Mouse (Mus musculus) E14TG2a.4 (cell line): ENCODE measurements around the gene Cstf2t.
A peak's percentile ranks its signal among the peaks of the same experiment; 100 is the strongest.

Experiments
- H3K27me3 ChIP-seq: 2 replicates; pipeline ENCODE4 v1.6.1; 2014; ENCODE audit warnings: low read length, control low read depth; ENCODE audit not compliant: insufficient read depth
- H3K36me3 ChIP-seq: 2 replicates; pipeline ENCODE4 v1.6.1; 2014; ENCODE audit warnings: low read length, control low read depth; ENCODE audit not compliant: insufficient read depth
- H3K4me1 ChIP-seq: replicated peaks from 2 replicates; pipeline ENCODE4 v1.6.1; 2014; ENCODE audit warnings: low read depth, low read length, control low read depth
- H3K4me3 ChIP-seq: replicated peaks from 2 replicates; pipeline ENCODE4 v1.5.1; 2014; ENCODE audit warnings: mild to moderate bottlenecking, low read length
- H3K9me3 ChIP-seq: 2 replicates; pipeline ENCODE4 v1.6.1; 2014; ENCODE audit warnings: low read length, control low read depth
- CTCF ChIP-seq: conservative IDR thresholded peaks from 2 replicates; pipeline ENCODE4 v1.5.1; 2014; ENCODE audit warnings: low read length
- NANOG ChIP-seq: IDR thresholded peaks from 2 replicates; pipeline ENCODE4 v1.6.1; 2014; ENCODE audit warnings: borderline replicate concordance, low read length, mixed read lengths
- POU5F1 ChIP-seq: IDR thresholded peaks from 2 replicates; pipeline ENCODE4 v1.6.1; 2014; ENCODE audit warnings: low read length, borderline replicate concordance

The Cstf2t gene

DNA sequence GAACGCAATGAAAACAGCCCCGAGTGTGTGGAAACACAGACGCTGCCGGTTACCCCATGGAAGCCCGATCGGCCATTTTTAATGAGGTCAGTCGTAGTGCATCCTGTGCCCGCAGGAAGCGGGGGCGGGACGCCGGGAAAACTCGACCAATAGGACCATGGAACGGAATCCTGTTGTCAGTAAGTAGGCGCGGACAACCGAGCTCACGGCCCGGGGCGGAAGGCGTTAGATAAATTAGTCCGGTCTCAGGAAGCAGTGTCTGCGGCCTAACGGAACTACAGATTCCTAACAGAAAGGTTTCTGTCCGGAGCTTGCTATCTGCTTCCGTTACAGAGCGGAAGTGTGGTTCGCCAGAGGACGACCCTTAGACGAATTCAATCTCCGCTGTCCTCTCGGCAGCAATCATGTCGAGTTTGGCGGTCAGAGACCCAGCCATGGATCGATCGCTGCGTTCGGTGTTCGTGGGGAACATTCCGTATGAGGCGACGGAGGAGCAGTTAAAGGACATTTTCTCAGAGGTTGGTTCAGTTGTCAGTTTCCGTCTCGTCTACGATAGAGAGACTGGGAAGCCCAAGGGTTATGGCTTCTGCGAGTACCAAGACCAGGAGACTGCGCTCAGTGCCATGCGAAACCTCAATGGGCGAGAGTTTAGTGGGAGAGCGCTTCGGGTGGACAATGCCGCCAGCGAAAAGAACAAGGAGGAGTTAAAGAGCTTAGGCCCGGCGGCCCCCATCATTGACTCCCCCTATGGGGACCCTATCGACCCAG lies at the start of gene Cstf2t:
Gene Cstf2t, plus strand, starts transcription at position 176 of the 768 bp plus-strand sequence.
- no peaks in the 10 kb centered on the region for H3K27me3 ChIP-seq
- peaks cover 36% of the 10 kb centered on the region for H3K4me1 ChIP-seq
- no peaks in the 10 kb centered on the region for H3K9me3 ChIP-seq
- TF ChIP-seq CTCF = no peak
- TF ChIP-seq POU5F1 = no peak
- no peak for TF ChIP-seq NANOG
- H3K4me3 ChIP-seq = peak within 1 kb of the TSS; percentile 98
- H3K36me3 ChIP-seq = peaks cover 39% of the 10 kb centered on the region

DNA sequence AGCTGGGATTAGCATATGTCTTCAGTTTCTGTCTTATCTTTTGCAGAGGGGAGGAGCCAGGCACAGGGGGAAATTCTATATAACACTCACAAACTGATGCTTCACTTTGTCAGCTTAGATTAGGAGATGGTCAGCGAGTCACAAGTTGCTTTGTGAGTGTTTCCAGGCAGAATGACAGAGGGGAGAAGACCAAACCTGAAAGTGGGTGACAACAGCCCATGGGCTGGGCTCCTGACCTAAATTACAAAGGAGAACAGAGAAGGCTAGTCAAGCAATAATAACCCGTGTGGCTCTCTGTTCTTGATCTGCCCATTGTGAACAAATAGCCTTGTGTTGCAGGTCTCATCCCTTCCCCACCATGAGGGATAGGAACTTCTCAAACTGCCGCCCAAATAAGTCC lies 43.7 kb upstream of the Cstf2t start:
- Histone ChIP-seq H3K36me3 (no peaks in the 10 kb centered on the region), H3K27me3 (no peaks in the 10 kb centered on the region), H3K4me3 (no peak overlapping the region), H3K4me1 (no peaks in the 10 kb centered on the region), H3K9me3 (no peaks in the 10 kb centered on the region)
- no peak for TF ChIP-seq NANOG
- TF ChIP-seq POU5F1 = no peak
- no peak for TF ChIP-seq CTCF

DNA sequence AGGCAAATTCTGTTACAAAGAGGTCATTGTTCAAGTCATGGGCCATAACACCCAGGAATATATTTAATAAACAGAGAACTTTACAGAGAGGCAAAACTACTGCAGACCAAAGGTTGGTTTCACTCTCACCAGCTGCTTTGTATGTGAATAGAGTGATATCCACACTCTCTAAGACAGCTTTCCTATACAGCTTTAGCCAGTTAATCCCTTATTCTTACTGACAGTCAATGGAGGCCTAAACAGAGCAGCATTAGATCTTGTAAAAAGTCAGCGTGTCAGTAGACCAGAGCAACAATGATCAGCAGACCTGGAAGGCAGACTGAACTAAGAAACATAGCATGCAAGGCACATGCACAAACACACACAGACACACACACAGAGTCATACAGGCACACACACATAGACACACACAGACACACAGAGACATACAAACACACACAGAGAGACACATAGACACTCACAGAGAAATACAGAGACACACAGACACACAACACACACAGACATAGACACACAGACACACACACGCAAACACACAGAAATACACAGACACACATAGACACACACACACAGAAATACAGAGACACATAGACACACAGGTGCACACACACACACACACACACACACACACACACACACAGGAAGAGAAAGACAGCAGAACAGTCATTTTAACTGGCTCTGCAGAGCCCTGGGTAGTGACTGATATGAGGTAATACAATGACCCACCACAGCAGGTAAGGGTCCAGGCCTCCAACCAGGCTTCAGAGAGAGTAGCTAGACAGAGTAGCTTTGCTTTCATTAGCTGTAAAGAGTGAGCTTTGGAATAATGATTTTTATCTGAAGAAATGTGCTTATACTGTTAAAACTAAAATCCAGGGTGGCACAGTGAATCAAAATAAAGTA lies 41.4 kb upstream of the Cstf2t start:
- TF ChIP-seq CTCF (no peak), NANOG (no peak), POU5F1 (no peak)
- Histone ChIP-seq H3K9me3 (no peaks in the 10 kb centered on the region), H3K4me3 (no peak overlapping the region), H3K27me3 (no peaks in the 10 kb centered on the region), H3K4me1 (no peaks in the 10 kb centered on the region), H3K36me3 (no peaks in the 10 kb centered on the region)

DNA sequence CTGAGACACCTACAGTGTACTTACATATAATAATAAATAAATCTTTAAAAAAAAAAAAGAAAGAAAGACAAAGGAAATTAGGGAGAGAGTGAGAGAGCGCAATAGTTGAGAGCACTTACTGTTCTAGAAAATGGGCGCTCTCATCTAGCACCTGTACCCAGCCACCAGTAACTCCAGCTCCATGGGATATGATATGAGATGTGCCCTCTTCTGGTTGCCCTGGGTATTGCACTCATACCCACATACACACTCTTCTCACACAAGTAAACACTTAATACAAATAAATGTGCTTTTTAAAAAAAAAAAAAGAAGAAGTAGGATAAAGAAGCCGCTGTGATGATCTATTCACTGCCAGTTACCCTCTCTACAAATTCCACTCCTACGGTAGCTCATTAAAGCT lies 36.0 kb upstream of the Cstf2t start:
- Histone ChIP-seq H3K36me3 (no peaks in the 10 kb centered on the region), H3K27me3 (no peaks in the 10 kb centered on the region), H3K9me3 (no peaks in the 10 kb centered on the region), H3K4me3 (no peak overlapping the region), H3K4me1 (no peaks in the 10 kb centered on the region)
- no peak for TF ChIP-seq NANOG
- peak; percentile 39 for TF ChIP-seq CTCF
- TF ChIP-seq POU5F1 = no peak

DNA sequence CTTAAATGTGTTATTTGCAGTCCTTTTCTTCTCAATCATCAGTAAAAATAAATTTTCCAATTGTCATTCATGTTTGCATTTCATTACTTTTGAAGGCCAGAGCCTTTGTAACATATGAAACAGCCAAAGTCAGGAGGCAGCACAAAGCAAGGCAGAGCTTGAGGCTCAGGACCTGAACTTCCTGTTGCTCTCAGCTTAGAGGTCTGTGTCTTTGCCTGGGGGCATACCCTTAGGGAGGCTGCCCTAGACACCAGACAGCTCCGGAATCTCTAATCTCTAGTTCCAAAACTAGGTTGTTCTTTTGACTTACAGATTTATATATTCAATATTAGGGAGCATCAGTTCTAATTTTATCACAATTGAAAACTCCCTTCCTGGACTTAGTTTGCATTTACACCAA lies 17.9 kb upstream of the Cstf2t start:
- Histone ChIP-seq H3K4me1 (peaks cover 13% of the 10 kb centered on the region), H3K36me3 (no peaks in the 10 kb centered on the region), H3K9me3 (no peaks in the 10 kb centered on the region), H3K27me3 (no peaks in the 10 kb centered on the region), H3K4me3 (no peak overlapping the region)
- TF ChIP-seq CTCF (no peak), POU5F1 (no peak), NANOG (no peak)

DNA sequence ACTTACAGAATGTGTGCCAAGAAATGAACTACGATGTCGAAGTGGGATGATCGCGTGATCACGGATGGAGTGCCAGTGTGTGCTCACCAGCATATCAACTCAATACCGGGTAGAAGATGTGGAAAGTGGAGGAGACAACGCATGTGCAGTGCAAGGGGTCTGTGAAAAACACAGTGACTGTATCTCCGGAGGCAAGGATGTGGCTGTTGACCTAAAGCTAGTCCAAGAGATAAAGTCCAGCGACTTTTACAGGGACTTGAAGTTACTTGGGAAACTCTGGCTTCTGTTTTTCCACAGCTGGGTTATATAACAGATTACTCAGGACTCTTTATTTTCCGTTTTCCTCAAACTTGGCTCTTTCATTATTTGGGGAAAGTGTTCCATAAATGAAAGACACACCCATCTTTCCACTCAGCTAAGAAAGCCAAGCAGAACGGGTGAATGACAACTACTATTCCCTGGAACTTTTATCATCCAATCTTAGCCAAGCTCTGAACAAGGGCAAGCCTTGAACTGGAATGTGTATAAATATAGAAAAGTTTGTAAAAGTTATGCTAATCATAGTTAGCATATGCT lies 17.3 kb upstream of the Cstf2t start:
- Histone ChIP-seq H3K9me3 (no peaks in the 10 kb centered on the region), H3K4me1 (peaks cover 13% of the 10 kb centered on the region), H3K27me3 (no peaks in the 10 kb centered on the region), H3K36me3 (no peaks in the 10 kb centered on the region), H3K4me3 (no peak overlapping the region)
- TF ChIP-seq CTCF (no peak), POU5F1 (no peak), NANOG (no peak)

DNA sequence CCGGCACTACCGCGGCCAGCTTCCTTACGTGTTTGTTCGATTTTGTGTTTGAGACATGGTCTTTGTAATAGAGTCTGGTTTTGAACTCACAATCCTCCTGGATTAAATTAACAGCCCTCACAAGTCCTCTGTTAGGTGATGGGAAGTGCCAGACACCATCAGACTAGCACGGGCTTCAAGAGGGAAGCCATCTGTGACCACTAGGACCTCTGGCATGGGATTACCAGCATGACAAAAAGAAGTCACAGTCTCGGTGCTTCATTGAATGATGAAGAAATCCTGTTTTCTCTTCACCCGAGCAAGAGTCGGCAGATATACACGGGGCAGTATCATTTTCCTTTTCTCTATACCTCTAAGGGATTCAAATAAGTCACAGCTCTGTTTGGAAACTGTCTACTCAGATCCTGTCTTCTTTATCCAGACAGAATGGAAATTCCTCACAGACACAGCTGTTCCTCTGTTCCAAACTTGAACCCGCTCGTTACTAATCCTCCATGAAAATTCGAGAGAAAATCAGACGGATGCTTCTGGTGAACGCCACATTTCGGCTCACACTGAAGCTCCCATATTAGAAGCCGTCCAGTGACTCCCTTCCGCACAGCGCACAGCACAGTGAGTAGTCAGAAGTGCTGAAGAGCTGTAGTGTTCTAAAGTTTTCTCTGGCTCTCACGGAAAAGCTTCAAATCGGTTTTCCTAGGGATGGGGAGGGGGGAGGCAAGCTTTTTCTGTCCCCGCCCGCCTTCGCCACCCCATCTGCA lies 8.5 kb upstream of the Cstf2t start:
- Histone ChIP-seq H3K4me3 (peak overlapping the region; percentile 64), H3K9me3 (no peaks in the 10 kb centered on the region), H3K36me3 (no peaks in the 10 kb centered on the region), H3K4me1 (peaks cover 35% of the 10 kb centered on the region), H3K27me3 (no peaks in the 10 kb centered on the region)
- TF ChIP-seq NANOG (no peak), POU5F1 (no peak), CTCF (no peak)

DNA sequence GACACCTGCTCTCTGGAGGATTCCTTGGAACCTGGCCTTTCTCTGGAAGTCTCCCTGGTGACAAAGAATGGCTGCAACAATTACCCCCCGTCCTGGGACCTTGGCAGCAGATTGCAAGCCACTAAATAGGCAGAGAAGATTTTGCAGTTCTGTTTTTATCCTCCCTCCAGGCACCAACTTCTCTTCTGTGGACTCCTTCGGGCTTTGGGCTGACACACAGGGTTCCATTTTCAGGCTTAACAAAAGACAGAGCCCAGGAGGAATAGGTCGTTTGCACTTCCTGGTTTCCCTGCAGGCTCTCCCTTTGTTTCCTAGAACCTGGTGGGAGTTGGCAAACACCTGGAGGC lies 7.9 kb upstream of the Cstf2t start:
- Histone ChIP-seq H3K27me3 (no peaks in the 10 kb centered on the region), H3K36me3 (no peaks in the 10 kb centered on the region), H3K4me1 (peaks cover 35% of the 10 kb centered on the region), H3K9me3 (no peaks in the 10 kb centered on the region), H3K4me3 (peak overlapping the region; percentile 64)
- no peak for TF ChIP-seq NANOG
- no peak for TF ChIP-seq POU5F1
